Mouse (Mus musculus): ENCODE data around the gene Olfr772.
"Not testable (repeated sequence)": the region's sequence is repeated elsewhere in the genome, so short reads cannot be mapped to it uniquely, and the experiment has no call there.

The Olfr772 gene

DNA sequence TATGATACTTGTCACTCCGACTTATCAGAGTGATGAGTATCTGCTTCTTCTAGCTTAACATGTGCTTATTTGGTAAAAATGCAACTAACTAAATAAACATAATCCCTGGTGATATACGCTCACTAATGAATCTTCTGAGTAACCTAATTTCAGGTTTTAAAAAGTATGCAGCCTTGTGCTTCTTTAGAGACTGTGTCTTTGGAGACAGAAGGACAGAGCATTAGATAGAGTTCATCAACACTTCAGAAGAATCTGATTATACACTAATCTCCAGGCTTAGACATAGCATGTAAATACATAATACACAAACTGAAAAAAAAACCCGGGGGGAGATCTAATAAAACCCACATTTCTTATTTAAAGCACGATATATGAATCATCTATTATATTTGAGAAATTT lies at the start of gene Olfr772:
TSS of gene Olfr772 (minus strand) at position 101 of the 400 bp plus-strand sequence.
- not testable (repeated sequence) for DNase-seq (ENCODE audit: low spot score)

DNA sequence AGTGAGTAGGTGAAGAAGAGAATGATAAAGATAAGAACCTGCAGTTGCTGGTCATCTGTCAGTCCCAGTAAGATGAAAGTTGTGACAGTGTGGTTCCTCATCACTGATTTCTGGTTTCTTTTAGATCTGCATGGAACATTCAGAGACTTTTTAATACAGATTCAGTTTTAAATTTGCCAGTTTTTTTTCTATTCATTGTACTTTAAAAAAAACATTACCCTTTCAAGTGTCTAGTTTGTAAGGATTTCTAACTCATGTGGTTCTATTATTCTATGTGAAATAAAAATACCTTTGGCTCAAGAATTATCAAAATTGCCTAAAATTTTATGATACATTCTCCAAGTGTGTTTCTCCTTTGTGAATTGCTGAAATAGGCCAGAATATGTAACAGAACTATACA lies 9.6 kb upstream of the Olfr772 start, which contains the start of gene Olfr773:
TSS of gene Olfr773 (minus strand) at position 101 of the 400 bp plus-strand sequence.
- not testable (repeated sequence) for DNase-seq (ENCODE audit: low spot score)

DNA sequence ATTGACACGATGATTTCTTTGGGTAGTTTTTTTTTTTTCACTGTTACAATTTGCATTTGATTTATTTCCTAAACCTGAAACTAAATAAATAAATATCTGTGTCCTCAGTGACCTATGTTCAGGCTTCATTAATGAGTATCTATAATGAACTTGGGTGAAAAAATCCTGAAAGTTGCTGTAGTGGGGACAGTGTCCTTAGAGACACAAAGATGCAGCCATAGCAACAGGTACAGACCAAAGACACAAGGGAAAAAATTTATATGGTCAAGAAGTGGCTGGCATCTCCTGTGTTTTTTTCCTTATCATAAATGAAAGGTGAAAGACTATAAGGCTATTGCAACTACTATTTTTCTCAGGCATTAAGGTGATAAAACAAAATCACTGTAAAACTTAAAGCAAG lies 13.1 kb downstream of the Olfr772 start, which contains the start of gene Olfr771:
TSS of gene Olfr771 (minus strand) at position 101 of the 400 bp plus-strand sequence.
- DNase-seq (ENCODE audit: low spot score): no peak

DNA sequence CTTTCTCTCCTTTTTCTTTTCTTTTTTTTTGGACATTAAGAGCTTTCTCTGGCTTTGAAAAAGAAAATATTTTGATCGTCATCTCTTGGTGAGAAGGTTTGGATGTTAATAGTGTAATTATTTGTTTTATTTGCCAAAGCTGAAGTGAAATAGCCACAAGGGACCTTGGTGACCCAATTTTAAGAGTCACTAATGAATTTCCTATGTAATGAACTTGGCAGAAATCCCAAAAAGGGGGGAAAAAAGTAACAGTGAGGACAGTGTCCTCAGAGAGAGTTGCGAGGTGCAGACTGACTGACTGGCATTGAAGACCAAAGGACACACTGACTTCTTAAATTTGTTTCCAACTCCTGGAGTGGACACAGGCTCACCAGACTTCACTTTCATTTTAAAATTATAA lies 38.8 kb downstream of the Olfr772 start, which contains the start of gene Olfr770:
TSS of gene Olfr770 (minus strand) at position 101 of the 400 bp plus-strand sequence.
- no peak for DNase-seq (ENCODE audit: low spot score)

Data from embryo, embryonic 10.5 days (tissue).